ENCODE assay signal across 23 mouse cellular contexts in genomic region chr14:101780016-101780415, GRCm38 (mm10). TPM values are rescaled to one million over a fixed set of nuclear protein-coding genes. Genes with fewer than 3 reads are reported as not detected.
DNase-seq lines count a peak whose midpoint lies in the region; ATAC-seq and TF ChIP-seq lines count a peak whose summit lies in the region.
"Had no signal": no experiment of that assay in that cellular context is flagged by ENCODE, and none has a peak within 500 bp of the region (broad histone marks: within the 10 kb centered on the region; RNA-seq: fewer than 3 reads in every experiment).

No protein-coding gene starts in this region.

- H3K27ac ChIP-seq in midbrain, embryonic 15.5 days = no peak overlapping the region
- H3K27ac ChIP-seq in midbrain, embryonic 11.5 days (ENCODE audit: low read depth, low read length) = no peak overlapping the region
- H3K27ac ChIP-seq: embryonic facial prominence, embryonic 15.5 days; forebrain, embryonic 10.5 days; gastrocnemius, adult 2 months; hindbrain, embryonic 10.5 days; hindbrain, embryonic 14.5 days had no signal

- ATAC-seq in midbrain, embryonic 15.5 days (replicated peaks) = peak; percentile 45; the same call in 1 of the 2 replicates
- ATAC-seq in midbrain, embryonic 11.5 days (ENCODE audit: low FRiP score) = no peak
- ATAC-seq: forebrain, embryonic 14.5 days had no signal

- no peak for TF ChIP-seq POLR2A in brain, embryonic 14.5 days (IDR thresholded peaks at IDR 0.05; ENCODE audit: borderline replicate concordance, extremely low read depth, insufficient read depth, insufficient read length, poor library complexity, severe bottlenecking)

- TF ChIP-seq CTCF in brain, embryonic 14.5 days (IDR thresholded peaks at IDR 0.05; ENCODE audit: borderline replicate concordance, extremely low read depth, insufficient read depth, insufficient read length) = no peak

- H3K27me3 ChIP-seq in midbrain, embryonic 15.5 days (replicated peaks) = no peaks in the 10 kb centered on the region
- H3K27me3 ChIP-seq in midbrain, embryonic 11.5 days (ENCODE audit: control insufficient read depth, insufficient read depth, low read length) = no peaks in the 10 kb centered on the region
- H3K27me3 ChIP-seq: embryonic facial prominence, embryonic 15.5 days; heart, embryonic 12.5 days had no signal

- H3K9me3 ChIP-seq in midbrain, embryonic 15.5 days = no peaks in the 10 kb centered on the region
- H3K9me3 ChIP-seq in midbrain, embryonic 11.5 days (ENCODE audit: control insufficient read depth, low read length) = no peaks in the 10 kb centered on the region
- H3K9me3 ChIP-seq: embryonic facial prominence, embryonic 15.5 days; forebrain, embryonic 10.5 days; heart, embryonic 12.5 days; hindbrain, embryonic 10.5 days had no signal

- no peaks in the 10 kb centered on the region for H3K4me1 ChIP-seq in midbrain, embryonic 15.5 days
- no peaks in the 10 kb centered on the region for H3K4me1 ChIP-seq in midbrain, embryonic 11.5 days (ENCODE audit: control insufficient read depth, insufficient read depth, low read length)
- H3K4me1 ChIP-seq: embryonic facial prominence, embryonic 15.5 days; hindbrain, embryonic 10.5 days had no signal

- H3K4me3 ChIP-seq in midbrain, embryonic 15.5 days = no peak overlapping the region
- H3K4me3 ChIP-seq in midbrain, embryonic 11.5 days (ENCODE audit: low read depth, low read length) = no peak overlapping the region
- H3K4me3 ChIP-seq: embryonic facial prominence, embryonic 15.5 days; erythroblast, embryonic 14.5 days; forebrain, embryonic 10.5 days; gastrocnemius, adult 2 months; heart, embryonic 12.5 days; hindbrain, embryonic 10.5 days had no signal

- H3K36me3 ChIP-seq in midbrain, embryonic 15.5 days (replicated peaks) = no peaks in the 10 kb centered on the region
- no peaks in the 10 kb centered on the region for H3K36me3 ChIP-seq in midbrain, embryonic 11.5 days (ENCODE audit: control insufficient read depth, insufficient read depth, low read length)
- H3K36me3 ChIP-seq: embryonic facial prominence, embryonic 15.5 days; forebrain, embryonic 10.5 days; heart, embryonic 12.5 days; hindbrain, embryonic 10.5 days had no signal

- WGBS in midbrain, embryonic 15.5 days = 54% methylated on average over 10 of the region's 10 CpGs
- WGBS in midbrain, embryonic 11.5 days = 90% methylated on average over 10 of the region's 10 CpGs

- no peak overlapping the region for H3K4me2 ChIP-seq in midbrain, embryonic 15.5 days
- H3K4me2 ChIP-seq in midbrain, embryonic 11.5 days = no peak overlapping the region
- H3K4me2 ChIP-seq: embryonic facial prominence, embryonic 15.5 days; heart, embryonic 12.5 days; hindbrain, embryonic 14.5 days had no signal

- no peak overlapping the region for H3K9ac ChIP-seq in midbrain, embryonic 15.5 days
- H3K9ac ChIP-seq in midbrain, embryonic 11.5 days (ENCODE audit: low read length) = no peak overlapping the region
- H3K9ac ChIP-seq: embryonic facial prominence, embryonic 15.5 days; heart, embryonic 12.5 days; hindbrain, embryonic 14.5 days had no signal

- peak; percentile 14 for DNase-seq in adrenal gland, postnatal 10 days
- no peak for DNase-seq in adrenal gland, postnatal 4 days (ENCODE audit: low spot score in 2 of 2)
- DNase-seq in midbrain, embryonic 11.5 days (ENCODE audit: low spot score, missing footprints) = no peak
- peak; percentile 39 for DNase-seq in brain, embryonic 14.5 days (ENCODE audit: low read depth)
- DNase-seq in urinary bladder, adult 2 months (ENCODE audit: low spot score) = no peak
- DNase-seq in lung, postnatal 10 days = no peak
- DNase-seq: cerebellum, adult 11 months; cerebellum, adult 8-10 months; cerebellum, postnatal 14 days; embryo, embryonic 11 days; gastrocnemius, adult 2 months; gastrocnemius, postnatal 25 days had no signal

RNA-seq across cellular contexts. Expression of gene Lmo7, which starts 50.3 kb away (rescaled TPM):
- 10 to 100 TPM; 30.4 to 35.5 TPM for total RNA-seq in adrenal gland, postnatal 10 days (2021)
- 10 to 100 TPM; 30.0 to 30.8 TPM for total RNA-seq in adrenal gland, postnatal 4 days (2021)
- 2.1 and 2.3 TPM in 2 replicates for polyA plus RNA-seq in midbrain, embryonic 15.5 days (2015; fragmentation: Nextera tagmentation; extraction: Ambion mirVana)
- 0.82 and 2.5 TPM in 2 replicates for polyA plus RNA-seq in midbrain, embryonic 11.5 days (2014; fragmentation: Nextera tagmentation; extraction: Ambion mirVana)
- polyA plus RNA-seq in brain, embryonic 14.5 days (2012; rRNA removed) = 3.9 and 4.0 TPM in 2 replicates
- polyA plus RNA-seq in urinary bladder, adult 2 months (2012; rRNA removed) = 27.9 and 30.2 TPM in 2 replicates

RNA-seq across cellular contexts. Expression of gene Gm9922, which starts 50.4 kb away (rescaled TPM):
- 1 to 10 TPM; 4.3 to 6.4 TPM for total RNA-seq in adrenal gland, postnatal 10 days (2021)
- total RNA-seq in adrenal gland, postnatal 4 days (2021) = 1 to 10 TPM; 2.5 to 3.2 TPM
- 0.63 TPM in 1 of 2 replicates, not detected in the other for polyA plus RNA-seq in midbrain, embryonic 15.5 days (2015; fragmentation: Nextera tagmentation; extraction: Ambion mirVana)
- polyA plus RNA-seq in midbrain, embryonic 11.5 days (2014; fragmentation: Nextera tagmentation; extraction: Ambion mirVana) = not detected in 2 replicates
- 0.24 and 0.38 TPM in 2 replicates for polyA plus RNA-seq in brain, embryonic 14.5 days (2012; rRNA removed)
- 3.9 and 5.1 TPM in 2 replicates for polyA plus RNA-seq in urinary bladder, adult 2 months (2012; rRNA removed)
- total RNA-seq: common myeloid progenitor, adult 5-6 weeks; gastrocnemius, adult 2 months; gastrocnemius, postnatal 25 days; granulocyte monocyte progenitor cell, adult 5-6 weeks had no signal
- polyA plus RNA-seq: embryonic facial prominence, embryonic 11.5 days; erythroblast, embryonic 14.5 days; forebrain, embryonic 10.5 days; forebrain, embryonic 14.5 days; hindbrain, embryonic 10.5 days; hindbrain, embryonic 14.5 days had no signal

Comparison
In these comparisons a context has a peak if more than half of its experiments do, and no peak if none do; other contexts are left out.
1. DNase-seq: peak in adrenal gland, postnatal 10 days (single experiment) and brain, embryonic 14.5 days (single experiment); none in adrenal gland, postnatal 4 days (0 of 2), midbrain, embryonic 11.5 days (single experiment), urinary bladder, adult 2 months (single experiment) and lung, postnatal 10 days (single experiment).